Mouse (Mus musculus): ENCODE results near the gene 4930451I11Rik. TPM values are rescaled to one million over a fixed set of nuclear protein-coding genes. Genes with fewer than 3 reads are reported as not detected.

4930451I11Rik gene
- polyA plus RNA-seq, 1 experiment: not detected

- no peak for DNase-seq (ENCODE audit: low spot score)
Measured at GRCm38 (mm10) chr7:126781661-126782370, 49.6 kb downstream of the 4930451I11Rik start.

GRCm38 (mm10) chr7:126780971-126781635, 50.3 kb downstream of the 4930451I11Rik start, which contains the start of gene Tbx6:
Tbx6 (plus strand) TSS chr7:126781483.
- no peak for DNase-seq (ENCODE audit: low spot score)

Other genes with a start within 250 kb of the 4930451I11Rik start
- 2.1 and 3.0 TPM in 2 replicates for gene Apobr, start 246.7 kb downstream of the 4930451I11Rik start, polyA plus RNA-seq (2012; rRNA removed)
- 48.1 and 53.3 TPM in 2 replicates for gene Cln3, start 245.8 kb downstream of the 4930451I11Rik start, polyA plus RNA-seq (2012; rRNA removed)
- gene Il27, start 236.7 kb downstream of the 4930451I11Rik start, polyA plus RNA-seq (2012; rRNA removed): 0.18 and 0.22 TPM in 2 replicates
- gene Nupr1, start 200.8 kb downstream of the 4930451I11Rik start, polyA plus RNA-seq (2012; rRNA removed): 67.1 and 82.3 TPM in 2 replicates
- 24.5 and 27.7 TPM in 2 replicates for gene Sgf29, start 182.3 kb downstream of the 4930451I11Rik start, polyA plus RNA-seq (2012; rRNA removed)
- 28.5 and 29.2 TPM in 2 replicates for gene Sult1a1, start 155.2 kb downstream of the 4930451I11Rik start, polyA plus RNA-seq (2012; rRNA removed)
- gene Bola2, start 136.2 kb downstream of the 4930451I11Rik start, polyA plus RNA-seq (2012; rRNA removed): 32.6 and 37.6 TPM in 2 replicates
- gene Slx1b, start 135.9 kb downstream of the 4930451I11Rik start, polyA plus RNA-seq (2012; rRNA removed): 19.3 and 22.5 TPM in 2 replicates
- 34.8 and 39.4 TPM in 2 replicates for gene Coro1a, start 123.9 kb downstream of the 4930451I11Rik start, polyA plus RNA-seq (2012; rRNA removed)
- 214 TPM in 2 replicates for gene Mapk3, start 72.0 kb downstream of the 4930451I11Rik start, polyA plus RNA-seq (2012; rRNA removed)
- 15.7 and 28.5 TPM in 2 replicates for gene Gdpd3, start 65.3 kb downstream of the 4930451I11Rik start, polyA plus RNA-seq (2012; rRNA removed)
- 188 and 213 TPM in 2 replicates for gene Ypel3, start 54.7 kb downstream of the 4930451I11Rik start, polyA plus RNA-seq (2012; rRNA removed)
- gene Tbx6, start 50.2 kb downstream of the 4930451I11Rik start, polyA plus RNA-seq (2012; rRNA removed): 1.3 and 1.4 TPM in 2 replicates
- 106 and 121 TPM in 2 replicates for gene Ppp4c, start 39.1 kb downstream of the 4930451I11Rik start, polyA plus RNA-seq (2012; rRNA removed)
- gene Fam57b, start 34.0 kb downstream of the 4930451I11Rik start, polyA plus RNA-seq (2012; rRNA removed): 2.4 and 2.9 TPM in 2 replicates
- gene Doc2a, start 15.8 kb upstream of the 4930451I11Rik start, polyA plus RNA-seq (2012; rRNA removed): not detected in 2 replicates
- 18.0 and 21.0 TPM in 2 replicates for gene Hirip3, start 30.3 kb upstream of the 4930451I11Rik start, polyA plus RNA-seq (2012; rRNA removed)
- gene Ino80e, start 30.7 kb upstream of the 4930451I11Rik start, polyA plus RNA-seq (2012; rRNA removed): 42.3 and 46.0 TPM in 2 replicates
- gene Taok2, start 53.1 kb upstream of the 4930451I11Rik start, polyA plus RNA-seq (2012; rRNA removed): 55.8 and 65.4 TPM in 2 replicates
- 41.3 and 46.0 TPM in 2 replicates for gene Tmem219, start 91.3 kb upstream of the 4930451I11Rik start, polyA plus RNA-seq (2012; rRNA removed)
- gene Kctd13, start 97.2 kb upstream of the 4930451I11Rik start, polyA plus RNA-seq (2012; rRNA removed): 16.3 and 16.4 TPM in 2 replicates
- not detected in 2 replicates for gene Asphd1, start 117.9 kb upstream of the 4930451I11Rik start, polyA plus RNA-seq (2012; rRNA removed)
- gene Sez6l2, start 118.9 kb upstream of the 4930451I11Rik start, polyA plus RNA-seq (2012; rRNA removed): 0.65 and 0.72 TPM in 2 replicates
- gene Cdipt, start 144.3 kb upstream of the 4930451I11Rik start, polyA plus RNA-seq (2012; rRNA removed): 118 and 119 TPM in 2 replicates
- gene Cdiptos, start 144.5 kb upstream of the 4930451I11Rik start, polyA plus RNA-seq (2012; rRNA removed): 2.2 and 2.7 TPM in 2 replicates
- gene Mvp, start 183.0 kb upstream of the 4930451I11Rik start, polyA plus RNA-seq (2012; rRNA removed): 46.2 and 52.7 TPM in 2 replicates
- 2.8 and 3.2 TPM in 2 replicates for gene Pagr1b, start 184.8 kb upstream of the 4930451I11Rik start, polyA plus RNA-seq (2012; rRNA removed)
- gene Pagr1a, start 185.7 kb upstream of the 4930451I11Rik start, polyA plus RNA-seq (2012; rRNA removed): 16.4 and 18.2 TPM in 2 replicates
- gene Gm42742, start 189.5 kb upstream of the 4930451I11Rik start, polyA plus RNA-seq (2012; rRNA removed): 66.3 and 76.5 TPM in 2 replicates
- 9.7 and 10.2 TPM in 2 replicates for gene Prrt2, start 189.6 kb upstream of the 4930451I11Rik start, polyA plus RNA-seq (2012; rRNA removed)
- gene Maz, start 195.4 kb upstream of the 4930451I11Rik start, polyA plus RNA-seq (2012; rRNA removed): 72.0 and 72.5 TPM in 2 replicates
- gene Kif22, start 210.8 kb upstream of the 4930451I11Rik start, polyA plus RNA-seq (2012; rRNA removed): 2.3 and 2.7 TPM in 2 replicates